ENCODE assay signal across 7 mouse cellular contexts in the genomic region with DNA sequence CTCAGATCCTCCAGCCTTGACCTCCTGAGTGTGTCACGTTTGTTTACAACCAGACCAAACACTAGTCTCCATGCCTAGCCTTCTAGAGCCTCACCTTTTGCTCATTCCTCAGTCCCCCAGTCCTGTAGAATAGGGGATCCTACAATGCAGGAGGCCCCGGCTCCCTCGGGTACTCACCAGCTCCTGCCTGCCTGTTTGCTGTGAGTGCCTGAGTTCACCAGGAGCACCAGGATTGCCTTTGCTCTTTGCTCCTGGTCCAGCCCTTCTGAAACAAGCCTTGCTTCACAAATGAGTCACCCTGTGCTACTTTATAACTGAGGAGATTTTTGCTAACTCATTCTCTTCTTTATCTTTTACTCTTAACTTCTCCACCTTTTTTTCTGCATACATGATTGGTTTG. TPM values are rescaled to one million over a fixed set of nuclear protein-coding genes. Genes with fewer than 3 reads are reported as not detected.
DNase-seq lines count a peak whose midpoint lies in the region; ATAC-seq and TF ChIP-seq lines count a peak whose summit lies in the region.

No protein-coding gene starts in this region.

- no peaks in the 10 kb centered on the region for H3K9me3 ChIP-seq in G1E (replicated peaks)
- no peaks in the 10 kb centered on the region for H3K9me3 ChIP-seq in kidney, embryonic 14.5 days (ENCODE audit: control insufficient read depth, low read length)
- H3K9me3 ChIP-seq in liver, embryonic 16.5 days (replicated peaks; ENCODE audit: control insufficient read depth, low read length): no peaks in the 10 kb centered on the region

- no peak overlapping the region for H3K4me2 ChIP-seq in kidney, embryonic 14.5 days (replicated peaks; ENCODE audit: low read depth, low read length)
- H3K4me2 ChIP-seq in liver, embryonic 16.5 days (ENCODE audit: low read depth, low read length): no peak overlapping the region

- H3K27me3 ChIP-seq in G1E (ENCODE audit: insufficient read depth, low read length): no peaks in the 10 kb centered on the region
- H3K27me3 ChIP-seq in kidney, embryonic 14.5 days (ENCODE audit: control insufficient read depth, insufficient read depth, low read length): no peaks in the 10 kb centered on the region
- H3K27me3 ChIP-seq in liver, embryonic 16.5 days (ENCODE audit: control insufficient read depth, insufficient read depth, low read depth, low read length): no peaks in the 10 kb centered on the region

- 0 out of 2 replicates have a peak overlapping the region, but pooled peaks have one; percentile 14 for H3K27ac ChIP-seq in kidney, embryonic 14.5 days (ENCODE audit: low read depth, low read length)
- peak overlapping the region; percentile 75 for H3K27ac ChIP-seq in liver, embryonic 16.5 days (ENCODE audit: low read length)

- no peak overlapping the region for H3K4me3 ChIP-seq in G1E (ENCODE audit: low read depth, low read length)
- H3K4me3 ChIP-seq in kidney, embryonic 14.5 days (ENCODE audit: low read length): no peak overlapping the region
- no peak overlapping the region for H3K4me3 ChIP-seq in liver, embryonic 16.5 days (ENCODE audit: low read depth, low read length)

- no peak for DNase-seq in G1E (ENCODE audit: low spot score)
- DNase-seq in adrenal gland, adult 8-10 months: peak; percentile 42
- no peak for DNase-seq in retina, embryonic 14.5 days (ENCODE audit: low spot score)
- no peak for DNase-seq in left cerebral cortex, adult 8-10 months (ENCODE audit: low spot score in 2 of 2)

- no peak for TF ChIP-seq CTCF in G1E (IDR thresholded peaks at IDR 0.05; ENCODE audit: low read depth, low read length)

- H3K4me1 ChIP-seq in G1E (ENCODE audit: insufficient read depth, low read depth, low read length): peaks cover 16% of the 10 kb centered on the region
- no peaks in the 10 kb centered on the region for H3K4me1 ChIP-seq in kidney, embryonic 14.5 days (ENCODE audit: control insufficient read depth, insufficient read depth, low read length)
- H3K4me1 ChIP-seq in liver, embryonic 16.5 days (ENCODE audit: control insufficient read depth, low read depth, low read length): peaks cover 6% of the 10 kb centered on the region

- WGBS in kidney, embryonic 14.5 days: 57% methylated on average over 3 of the region's 3 CpGs
- 44% methylated on average over 3 of the region's 3 CpGs for WGBS in liver, embryonic 16.5 days (ENCODE audit: insufficient replicate concordance)

- H3K36me3 ChIP-seq in G1E (replicated peaks): peaks cover 43% of the 10 kb centered on the region
- H3K36me3 ChIP-seq in kidney, embryonic 14.5 days (ENCODE audit: control insufficient read depth, insufficient read depth, low read length): no peaks in the 10 kb centered on the region
- no peaks in the 10 kb centered on the region for H3K36me3 ChIP-seq in liver, embryonic 16.5 days (ENCODE audit: control insufficient read depth, insufficient read depth)

- H3K9ac ChIP-seq in kidney, embryonic 14.5 days (ENCODE audit: low read depth, low read length): no peak overlapping the region
- H3K9ac ChIP-seq in liver, embryonic 16.5 days (ENCODE audit: low read depth, low read length): no peak overlapping the region

- ATAC-seq in G1E (ENCODE audit: extremely low read depth, insufficient number of reproducible peaks, low FRiP score, poor library complexity, severe bottlenecking): peak; percentile 34; the same call in 1 of the 2 replicates
- ATAC-seq in kidney, embryonic 14.5 days (ENCODE audit: low FRiP score, low TSS enrichment): no peak
- peak; percentile 44 for ATAC-seq in liver, embryonic 16.5 days (ENCODE audit: low read depth)
- no peak for ATAC-seq in erythroid progenitor cell, adult 5-6 weeks (replicated peaks; ENCODE audit: low FRiP score, poor library complexity, severe bottlenecking)

RNA-seq across cellular contexts. Expression of gene Entpd5, which starts 8.2 kb away (rescaled TPM):
- 15.7 and 20.9 TPM in 2 replicates for total RNA-seq in G1E (2014; fragmentation: Nextera tagmentation)
- 14.4 and 16.0 TPM in 2 replicates for total RNA-seq in G1E (2017)
- 1.6 and 3.7 TPM in 2 replicates for polyA plus RNA-seq in G1E (2012)
- total RNA-seq in adrenal gland, adult 8-10 months (2022): 100 to 1,000 TPM; 101 to 157 (median 123) TPM
- 8.3 and 19.6 TPM in 2 replicates for polyA plus RNA-seq in kidney, embryonic 14.5 days (2014; fragmentation: Nextera tagmentation; extraction: Ambion mirVana)
- polyA plus RNA-seq in liver, embryonic 16.5 days (2015; fragmentation: Nextera tagmentation; extraction: Ambion mirVana): 17.0 and 18.1 TPM in 2 replicates
- total RNA-seq in erythroid progenitor cell, adult 5-6 weeks (2015; ENCODE audit: low replicate concordance): 8.6 and 17.2 TPM in 2 replicates
- 4.8 and 9.2 TPM in 2 replicates for total RNA-seq in erythroid progenitor cell, adult 5-6 weeks (2017; ENCODE audit: low replicate concordance)
- total RNA-seq in left cerebral cortex, adult 8-10 months (2022): 10 to 100 TPM; 23.5 to 29.7 (median 27.0) TPM

RNA-seq across cellular contexts. Expression of gene Bbof1, which starts 8.2 kb away (rescaled TPM):
- total RNA-seq in G1E (2014; fragmentation: Nextera tagmentation) (4.1 and 5.5 TPM in 2 replicates), G1E (2017) (4.4 and 6.0 TPM in 2 replicates)
- 2.2 and 2.7 TPM in 2 replicates for polyA plus RNA-seq in G1E (2012)
- total RNA-seq in adrenal gland, adult 8-10 months (2022): 1 to 10 TPM; 1.2 to 3.5 (median 2.0) TPM
- 1.1 and 1.9 TPM in 2 replicates for polyA plus RNA-seq in kidney, embryonic 14.5 days (2014; fragmentation: Nextera tagmentation; extraction: Ambion mirVana)
- 0.31 and 0.36 TPM in 2 replicates for polyA plus RNA-seq in liver, embryonic 16.5 days (2015; fragmentation: Nextera tagmentation; extraction: Ambion mirVana)
- not detected in 2 replicates for total RNA-seq in erythroid progenitor cell, adult 5-6 weeks (2015; ENCODE audit: low replicate concordance)
- total RNA-seq in erythroid progenitor cell, adult 5-6 weeks (2017; ENCODE audit: low replicate concordance): 2.6 and 9.1 TPM in 2 replicates
- 1 to 10 TPM; 5.8 to 8.9 (median 6.2) TPM for total RNA-seq in left cerebral cortex, adult 8-10 months (2022)

RNA-seq across cellular contexts. Expression of gene Rnf113a2, which starts 16.3 kb away (rescaled TPM):
- total RNA-seq in G1E (2014; fragmentation: Nextera tagmentation) (53.0 and 73.5 TPM in 2 replicates), G1E (2017) (55.6 and 59.1 TPM in 2 replicates)
- 47.9 and 48.1 TPM in 2 replicates for polyA plus RNA-seq in G1E (2012)
- total RNA-seq in adrenal gland, adult 8-10 months (2022): 10 to 100 TPM; 15.0 to 19.2 (median 17.6) TPM
- 22.1 and 27.2 TPM in 2 replicates for polyA plus RNA-seq in kidney, embryonic 14.5 days (2014; fragmentation: Nextera tagmentation; extraction: Ambion mirVana)
- polyA plus RNA-seq in liver, embryonic 16.5 days (2015; fragmentation: Nextera tagmentation; extraction: Ambion mirVana): 11.7 and 11.9 TPM in 2 replicates
- total RNA-seq in erythroid progenitor cell, adult 5-6 weeks (2015; ENCODE audit: low replicate concordance): 29.8 and 29.9 TPM in 2 replicates
- 14.8 and 15.8 TPM in 2 replicates for total RNA-seq in erythroid progenitor cell, adult 5-6 weeks (2017; ENCODE audit: low replicate concordance)
- total RNA-seq in left cerebral cortex, adult 8-10 months (2022): 10 to 100 TPM; 11.7 to 15.2 (median 13.5) TPM

RNA-seq across cellular contexts. Expression of gene Fam161b, which starts 39.0 kb away (rescaled TPM):
- total RNA-seq in G1E (2014; fragmentation: Nextera tagmentation) (2.9 and 3.3 TPM in 2 replicates), G1E (2017) (3.5 and 4.3 TPM in 2 replicates)
- polyA plus RNA-seq in G1E (2012): 0.25 and 0.44 TPM in 2 replicates
- 1 to 10 TPM; 2.3 to 3.9 (median 3.3) TPM for total RNA-seq in adrenal gland, adult 8-10 months (2022)
- 2.9 and 3.7 TPM in 2 replicates for polyA plus RNA-seq in kidney, embryonic 14.5 days (2014; fragmentation: Nextera tagmentation; extraction: Ambion mirVana)
- 1.0 and 1.3 TPM in 2 replicates for polyA plus RNA-seq in liver, embryonic 16.5 days (2015; fragmentation: Nextera tagmentation; extraction: Ambion mirVana)
- 2.9 TPM in 1 of 2 replicates, not detected in the other for total RNA-seq in erythroid progenitor cell, adult 5-6 weeks (2015; ENCODE audit: low replicate concordance)
- 3.6 and 3.7 TPM in 2 replicates for total RNA-seq in erythroid progenitor cell, adult 5-6 weeks (2017; ENCODE audit: low replicate concordance)
- 10 to 100 TPM; 10.5 to 13.1 (median 12.2) TPM for total RNA-seq in left cerebral cortex, adult 8-10 months (2022)

RNA-seq across cellular contexts. Expression of gene Coq6, which starts 39.2 kb away (rescaled TPM):
- total RNA-seq in G1E (2014; fragmentation: Nextera tagmentation) (27.5 and 41.3 TPM in 2 replicates), G1E (2017) (20.7 and 29.2 TPM in 2 replicates)
- polyA plus RNA-seq in G1E (2012): 12.7 and 20.7 TPM in 2 replicates
- total RNA-seq in adrenal gland, adult 8-10 months (2022): 10 to 100 TPM; 35.6 to 54.7 (median 43.9) TPM
- 51.4 and 54.7 TPM in 2 replicates for polyA plus RNA-seq in kidney, embryonic 14.5 days (2014; fragmentation: Nextera tagmentation; extraction: Ambion mirVana)
- 22.3 and 23.6 TPM in 2 replicates for polyA plus RNA-seq in liver, embryonic 16.5 days (2015; fragmentation: Nextera tagmentation; extraction: Ambion mirVana)
- 17.2 and 19.5 TPM in 2 replicates for total RNA-seq in erythroid progenitor cell, adult 5-6 weeks (2015; ENCODE audit: low replicate concordance)
- 5.6 and 14.4 TPM in 2 replicates for total RNA-seq in erythroid progenitor cell, adult 5-6 weeks (2017; ENCODE audit: low replicate concordance)
- 10 to 100 TPM; 22.0 to 28.3 (median 25.2) TPM for total RNA-seq in left cerebral cortex, adult 8-10 months (2022)

Comparison
In these comparisons a context has a peak if more than half of its experiments do, and no peak if none do; other contexts are left out.
1. ATAC-seq: peak in G1E (single experiment) and liver, embryonic 16.5 days (single experiment); none in kidney, embryonic 14.5 days (single experiment) and erythroid progenitor cell, adult 5-6 weeks (single experiment).